Mouse (Mus musculus) embryonic fibroblast, embryonic 13.5 days (primary cell): ENCODE measurements around the gene Sept5. TPM values are rescaled to one million over a fixed set of nuclear protein-coding genes. Genes with fewer than 3 reads are reported as not detected.

Experiments used
- H3K27ac ChIP-seq: 2 replicates; pipeline ENCODE4 v1.5.1; 2012; ENCODE audit warnings: low read length, control low read depth, inconsistent platforms; ENCODE audit not compliant: insufficient read depth
- H3K4me1 ChIP-seq: 2 replicates; pipeline ENCODE4 v1.6.1; 2011; ENCODE audit warnings: low read length; ENCODE audit not compliant: control insufficient read depth, insufficient read depth
- H3K4me3 ChIP-seq: 2 replicates; pipeline ENCODE4 v1.5.1; 2011; ENCODE audit warnings: mild to moderate bottlenecking, control low read depth, low read length; ENCODE audit not compliant: insufficient read depth
- CTCF ChIP-seq: IDR thresholded peaks from 2 replicates; pipeline ENCODE4 v1.5.1; 2011; ENCODE audit warnings: mild to moderate bottlenecking, control low read depth, low read length, moderate library complexity, borderline replicate concordance; ENCODE audit not compliant: insufficient read depth
- POLR2A ChIP-seq: IDR thresholded peaks from 2 replicates; pipeline ENCODE4 v1.6.1; 2011; ENCODE audit warnings: low read depth, mild to moderate bottlenecking, control low read depth, low read length, moderate library complexity
- polyA plus RNA-seq: library from polyadenylated mRNA; stranded (reverse); fragments of >200 nt; gene quantifications from 2 replicates; pipeline ENCODE4 v1.2.4, GENCODE M21; 2011; ENCODE audit warnings: low read depth; ENCODE audit not compliant: missing spikeins, insufficient read length

The Sept5 gene
- polyA plus RNA-seq, 1 experiment: 82.3 TPM

GRCm38 (mm10) chr16:18653290-18654160 lies 23.8 kb upstream of the Sept5 start:
- H3K4me1 ChIP-seq: no peaks in the 10 kb centered on the region
- H3K4me3 ChIP-seq: no peak overlapping the region
- no peak for TF ChIP-seq CTCF
- no peak for TF ChIP-seq POLR2A
- no peak overlapping the region for H3K27ac ChIP-seq

- Histone ChIP-seq H3K4me3 (no peak overlapping the region), H3K27ac (no peak overlapping the region), H3K4me1 (no peaks in the 10 kb centered on the region)
- TF ChIP-seq CTCF (no peak), POLR2A (no peak)
Measured at GRCm38 (mm10) chr16:18649126-18649525, 19.4 kb upstream of the Sept5 start.

GRCm38 (mm10) chr16:18645329-18645728 lies 15.6 kb upstream of the Sept5 start:
- TF ChIP-seq POLR2A: no peak
- Histone ChIP-seq H3K4me3 (no peak overlapping the region), H3K27ac (no peak overlapping the region), H3K4me1 (no peaks in the 10 kb centered on the region)

- H3K27ac ChIP-seq: no peak overlapping the region
- no peaks in the 10 kb centered on the region for H3K4me1 ChIP-seq
- no peak overlapping the region for H3K4me3 ChIP-seq
- TF ChIP-seq CTCF (no peak), POLR2A (no peak)
Measured at GRCm38 (mm10) chr16:18644485-18644884, 14.7 kb upstream of the Sept5 start.

- TF ChIP-seq CTCF (no peak), POLR2A (no peak)
- Histone ChIP-seq H3K27ac (no peak overlapping the region), H3K4me3 (no peak overlapping the region), H3K4me1 (no peaks in the 10 kb centered on the region)
Measured at GRCm38 (mm10) chr16:18643406-18643998, 13.7 kb upstream of the Sept5 start.

- Histone ChIP-seq H3K4me3 (no peak overlapping the region), H3K4me1 (no peaks in the 10 kb centered on the region), H3K27ac (no peak overlapping the region)
- TF ChIP-seq CTCF (no peak), POLR2A (no peak)
Measured at GRCm38 (mm10) chr16:18642897-18643296, 13.1 kb upstream of the Sept5 start.

GRCm38 (mm10) chr16:18642291-18642690 lies 12.5 kb upstream of the Sept5 start:
- Histone ChIP-seq H3K4me3 (no peak overlapping the region), H3K4me1 (no peaks in the 10 kb centered on the region), H3K27ac (no peak overlapping the region)
- TF ChIP-seq CTCF (no peak), POLR2A (no peak)

- Histone ChIP-seq H3K4me3 (no peak overlapping the region), H3K4me1 (no peaks in the 10 kb centered on the region), H3K27ac (no peak overlapping the region)
- no peak for TF ChIP-seq POLR2A
- TF ChIP-seq CTCF: no peak
Measured at GRCm38 (mm10) chr16:18639382-18639929, 9.7 kb upstream of the Sept5 start.

- Histone ChIP-seq H3K27ac (no peak overlapping the region), H3K4me3 (no peak overlapping the region), H3K4me1 (no peaks in the 10 kb centered on the region)
- TF ChIP-seq CTCF (no peak), POLR2A (no peak)
Measured at GRCm38 (mm10) chr16:18638396-18638795, 8.6 kb upstream of the Sept5 start.

- Histone ChIP-seq H3K4me3 (no peak overlapping the region), H3K4me1 (no peaks in the 10 kb centered on the region), H3K27ac (no peak overlapping the region)
- TF ChIP-seq CTCF (no peak), POLR2A (no peak)
Measured at GRCm38 (mm10) chr16:18636804-18637203, 7.0 kb upstream of the Sept5 start.
